Mouse (Mus musculus): ENCODE measurements at regions not wholly inside any gene's neighbourhood (a gene's known extent, or its start where the extent isn't known, plus 50 kb on each side); places are given as distances from the start of the nearest gene placed in this dataset.

DNA sequence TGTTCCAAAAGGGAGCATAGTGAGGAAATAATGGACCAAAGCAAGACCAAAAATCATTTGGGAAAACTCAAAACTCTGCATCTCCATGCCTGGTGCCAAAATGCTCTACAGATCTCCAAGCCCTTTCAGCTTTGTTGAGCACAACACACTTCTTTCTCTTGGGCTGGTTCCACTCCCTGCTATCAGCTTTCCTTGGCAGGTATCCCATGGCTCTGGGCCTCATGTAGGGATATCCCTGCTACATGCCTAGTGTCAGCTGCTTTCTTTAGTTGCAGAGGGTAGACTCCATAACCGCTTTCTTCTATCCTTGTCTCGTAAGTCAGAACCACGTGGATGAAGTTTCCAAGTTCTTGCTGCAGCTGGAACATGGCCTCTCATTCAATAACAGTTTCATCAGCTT is 100.3 kb downstream of the Fam174b start:
- TF ChIP-seq CTCF (IDR thresholded peaks at IDR 0.05; ENCODE audit: low read depth) (no peak), EP300 (IDR thresholded peaks at IDR 0.05; ENCODE audit: low read depth) (no peak)

All from heart, postnatal 0 days (tissue).